Mouse (Mus musculus) adrenal gland, postnatal 36 days (tissue): Measurements from ENCODE around the gene Il17c. TPM values are rescaled to one million over a fixed set of nuclear protein-coding genes. Genes with fewer than 3 reads are reported as not detected.

Source experiments
- DNase-seq, 2 experiments: peaks; one replicate each; pipeline ENCODE4 v3.0.0; 2021; ENCODE audit warnings: mixed read lengths in 1 of 2
- long read RNA-seq, 2 experiments: library from polyadenylated mRNA; stranded (forward); transcript quantifications; one replicate each; pipeline ENCODE4 v2.0.0; 2021; ENCODE audit warnings: borderline sequencing depth in 2 of 2
- total RNA-seq, 2 experiments: library from RNA; stranded (reverse); gene quantifications; 2 replicates each; pipeline ENCODE4 v1.2.3; 2021

Gene Il17c
- not detected for total RNA-seq
- long read RNA-seq, experiment 1 = 0 reads
- long read RNA-seq, experiment 2 = 0 reads

DNA sequence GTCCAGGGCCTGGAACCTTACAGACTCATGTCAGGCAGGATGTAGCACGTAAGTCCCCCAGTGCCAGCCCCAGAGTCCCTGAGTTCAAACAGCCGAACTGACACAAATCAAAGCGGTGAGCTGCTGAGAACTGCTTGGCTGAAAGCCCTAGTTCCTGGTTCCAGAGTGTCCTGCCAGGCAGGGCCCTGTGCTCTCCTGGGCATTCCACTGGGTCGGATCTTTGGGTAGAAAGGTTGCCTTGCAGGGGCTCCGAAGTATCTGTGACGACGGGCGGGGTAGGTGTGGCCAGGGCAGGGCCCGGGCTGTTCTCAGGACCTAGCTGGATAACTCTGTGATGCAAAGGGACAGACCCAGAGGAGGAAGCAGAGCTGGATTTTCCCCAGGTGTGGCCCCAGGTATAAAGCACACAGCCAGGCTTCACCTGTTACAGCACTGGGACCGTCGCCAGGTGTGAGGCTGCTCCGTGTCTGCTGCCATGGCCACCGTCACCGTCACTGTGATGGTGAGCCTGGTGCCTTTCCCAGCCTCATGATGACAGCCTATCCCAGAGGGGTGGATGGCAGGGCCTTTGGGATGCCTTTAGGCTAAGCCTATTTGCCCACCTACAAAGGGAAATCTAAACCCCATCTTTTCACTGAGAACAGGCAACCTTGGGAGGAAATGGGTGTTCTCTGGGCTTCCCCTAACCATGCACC, at the start of gene Il17c:
Gene Il17c (plus strand): TSS at position 645 of the 695 bp plus-strand sequence.
- DNase-seq = no peak

DNA sequence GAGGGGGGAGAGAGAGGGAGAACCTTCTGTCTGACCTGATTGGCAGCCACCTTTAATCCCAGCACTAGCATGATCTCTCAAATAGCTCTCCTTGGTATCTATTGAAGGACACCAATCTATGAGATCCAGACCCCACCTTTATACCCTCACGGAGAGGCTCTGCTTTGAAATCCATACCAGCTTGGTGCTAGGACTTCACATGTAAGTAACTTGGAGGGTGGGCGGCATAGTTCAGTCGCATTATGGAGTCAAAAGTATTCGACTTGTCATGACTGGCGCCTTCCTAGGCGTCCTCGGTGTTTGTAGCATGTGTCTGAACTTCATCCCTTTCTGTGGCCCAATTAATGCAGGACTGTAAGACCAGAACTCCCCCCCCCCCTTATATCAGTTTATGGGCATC, 46.5 kb upstream of the Il17c start:
- DNase-seq = no peak

DNA sequence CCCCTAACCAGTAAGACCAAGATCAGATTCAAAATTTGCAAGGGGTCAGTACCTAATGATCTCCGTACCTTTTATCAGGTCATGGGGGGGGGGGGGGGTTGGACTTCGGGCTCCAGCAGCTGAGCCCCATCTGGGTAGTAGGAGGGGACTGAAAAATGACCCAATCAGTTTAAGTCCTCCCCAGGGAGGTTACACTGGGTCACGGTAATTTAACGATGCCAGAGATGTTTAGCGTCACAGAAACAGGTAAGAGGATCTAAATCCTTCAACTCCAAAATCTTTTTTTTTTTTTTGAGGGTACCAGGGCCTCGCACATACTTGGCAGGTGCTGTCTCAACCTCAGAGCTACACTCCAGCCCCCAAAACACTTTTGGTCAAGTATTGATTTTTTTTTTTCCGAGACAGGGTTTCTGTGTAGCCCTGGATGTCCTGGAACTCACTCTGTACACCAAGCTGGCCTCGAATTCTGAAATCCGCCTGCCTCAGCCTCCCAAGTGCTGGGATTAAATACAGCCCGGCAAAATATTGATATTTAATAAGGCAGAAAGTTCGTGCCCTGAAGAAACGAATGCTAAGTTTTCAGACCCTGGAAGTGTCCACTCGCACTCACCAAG, 46.0 kb upstream of the Il17c start:
- DNase-seq = no peak

DNA sequence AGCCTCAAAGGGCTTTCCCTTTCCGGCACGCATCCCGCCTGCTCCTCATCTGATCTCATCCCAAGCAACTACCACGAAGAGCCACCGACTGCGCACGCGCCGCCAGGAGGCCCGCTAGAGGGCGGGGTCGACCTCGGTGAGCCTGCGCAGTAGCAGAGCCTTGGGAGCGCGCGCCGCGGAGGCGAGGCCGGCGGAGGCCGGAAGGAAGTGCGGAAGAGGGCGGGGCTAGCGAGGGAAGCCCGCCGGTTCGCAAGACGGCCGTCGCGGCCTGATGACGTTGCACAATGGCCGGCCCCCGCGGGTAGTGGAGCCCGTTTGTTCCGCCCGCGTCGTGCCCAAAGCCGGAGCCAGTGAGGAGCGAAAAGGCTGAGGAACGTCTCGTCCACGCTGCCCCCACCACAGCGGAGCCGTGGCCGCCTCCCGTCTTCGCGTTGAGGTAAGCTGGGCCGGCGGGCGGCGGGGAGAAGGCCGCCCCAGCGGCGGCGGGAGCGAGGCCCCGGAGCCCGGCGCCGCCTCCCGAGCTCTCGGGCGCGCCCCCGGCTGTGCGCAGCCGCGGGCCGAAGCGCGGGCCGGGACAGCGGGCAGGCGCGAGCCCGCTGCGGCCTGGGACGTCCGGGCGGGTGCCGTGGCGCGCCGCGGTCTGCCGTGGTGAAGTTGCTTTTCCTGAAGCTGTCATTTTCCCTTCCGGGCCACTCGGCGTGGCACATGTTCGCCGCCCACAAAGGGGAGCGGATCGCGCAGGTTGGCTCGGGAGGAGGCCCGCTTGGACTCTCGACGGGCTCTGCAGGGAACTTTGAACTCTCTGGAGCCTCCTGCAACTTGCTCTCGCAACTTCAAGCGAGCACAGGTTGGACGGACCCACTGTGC, 45.2 kb upstream of the Il17c start, which contains the start of gene Zc3h18:
Gene Zc3h18 (plus strand): TSS at position 245 of the 867 bp plus-strand sequence.
- DNase-seq = peak; percentile 100

DNA sequence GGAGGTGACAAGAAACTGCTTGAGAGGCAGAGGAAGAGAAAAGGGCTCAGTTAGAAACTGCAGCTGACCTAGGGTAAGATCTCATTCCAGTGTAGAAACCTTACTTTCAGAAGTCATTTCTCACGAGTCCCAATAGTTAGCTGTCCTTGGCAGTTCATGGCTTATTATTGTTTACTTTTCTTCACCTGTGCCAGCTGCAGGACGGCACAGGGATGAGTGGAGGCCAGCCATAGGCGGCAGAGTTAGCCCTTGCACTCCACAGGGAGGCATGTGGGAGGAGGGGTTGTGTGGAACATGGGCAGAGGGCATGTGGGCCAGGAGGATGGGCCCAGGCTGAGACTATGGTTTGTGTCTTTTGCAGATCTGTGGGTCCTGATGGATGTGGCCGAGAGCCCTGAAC, 38.8 kb upstream of the Il17c start:
- no peak for DNase-seq

DNA sequence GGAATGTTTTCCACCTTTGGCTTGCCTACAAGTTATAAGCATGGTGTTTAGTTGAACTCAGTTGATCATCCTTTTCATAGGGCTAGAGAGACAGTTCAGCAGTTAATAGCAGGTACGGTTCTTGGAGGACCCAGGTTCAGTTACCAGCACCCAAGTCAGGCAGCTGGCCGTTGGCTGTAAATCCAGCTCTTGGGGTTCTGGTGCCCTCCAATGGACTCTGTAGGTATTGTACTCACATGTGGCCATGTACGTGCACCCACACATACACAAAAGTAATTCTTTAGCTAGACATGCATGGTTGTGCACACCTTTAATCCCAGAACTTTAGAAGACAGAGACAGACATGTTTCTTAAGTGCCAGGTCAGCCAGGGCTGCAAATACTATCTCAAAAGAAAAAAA, 32.5 kb upstream of the Il17c start:
- DNase-seq = no peak

DNA sequence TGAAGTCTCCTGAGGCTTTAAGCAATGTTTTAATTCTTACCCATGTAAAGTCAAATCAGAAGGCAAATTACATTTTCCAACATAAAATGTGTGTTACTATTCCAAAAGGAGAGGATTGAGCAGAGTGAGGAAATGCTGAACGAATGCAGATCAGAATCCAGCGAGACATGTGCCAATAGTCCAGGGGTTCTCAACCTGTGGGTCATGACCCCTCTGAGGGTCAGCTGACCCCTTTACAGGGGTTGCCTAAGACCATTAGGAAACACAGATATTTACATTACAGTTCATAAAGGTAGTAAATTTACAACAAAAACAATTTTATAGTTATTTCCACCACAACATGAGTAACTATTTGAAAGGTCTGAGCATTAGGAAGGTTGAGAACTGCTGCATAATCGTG, 31.1 kb upstream of the Il17c start:
- DNase-seq = no peak

DNA sequence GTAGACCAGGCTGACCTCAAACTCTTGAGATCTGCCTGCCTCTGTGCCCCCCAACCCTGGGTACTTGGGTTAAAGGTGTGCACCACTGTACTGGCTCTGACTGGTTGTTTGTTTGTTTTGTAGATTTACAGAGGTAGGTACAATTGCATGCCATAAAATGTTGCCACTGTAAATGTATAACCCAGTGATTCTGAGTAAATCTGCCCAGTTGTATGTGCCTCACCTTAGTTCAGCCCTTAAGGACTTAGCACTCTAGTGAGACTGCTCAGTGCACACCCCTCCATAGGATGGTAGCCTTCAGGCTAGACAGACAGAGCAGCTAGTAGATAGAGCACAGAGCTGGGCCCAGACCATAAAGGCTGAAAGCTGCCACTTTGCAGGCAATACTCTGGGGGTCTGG, 28.1 kb upstream of the Il17c start:
- no peak for DNase-seq

DNA sequence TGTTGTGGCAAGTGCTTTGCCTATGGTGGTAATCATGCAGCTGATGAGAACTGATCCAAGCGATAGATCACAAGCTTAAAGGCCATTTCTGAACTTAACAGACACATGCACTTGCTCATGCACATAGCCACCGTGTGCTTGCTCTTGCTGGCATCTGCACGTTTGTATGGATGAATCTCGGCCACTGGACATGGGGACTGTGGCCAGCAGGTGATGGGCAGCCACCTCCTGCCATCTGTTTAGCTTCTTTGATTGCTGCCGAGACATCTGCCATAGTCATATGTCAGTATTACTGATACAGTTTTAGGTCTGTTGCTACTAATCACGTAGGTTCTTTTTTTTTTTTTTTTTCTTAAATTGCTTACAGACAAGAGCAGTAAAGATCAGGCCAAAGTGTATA, 26.5 kb upstream of the Il17c start:
- DNase-seq = no peak

DNA sequence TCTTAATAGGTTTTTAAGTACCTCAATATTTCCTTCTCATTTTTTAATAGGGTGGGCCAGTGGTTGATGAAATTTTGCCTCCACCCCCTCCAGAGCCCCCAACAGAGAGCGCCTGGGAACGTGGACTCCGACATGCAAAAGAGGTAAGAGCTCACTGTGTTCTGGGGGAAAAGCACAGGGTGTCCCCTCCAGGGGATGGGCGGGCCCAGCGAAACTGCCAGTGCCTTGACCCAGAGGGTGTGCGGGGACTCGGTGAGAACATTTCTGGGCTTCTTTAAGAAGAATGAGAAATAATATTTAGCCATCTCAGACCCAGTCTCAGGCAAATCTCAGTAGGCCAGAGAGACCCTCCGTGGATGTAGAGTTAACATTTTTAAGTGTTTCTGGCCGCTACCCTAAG, 23.6 kb upstream of the Il17c start:
- DNase-seq = no peak

DNA sequence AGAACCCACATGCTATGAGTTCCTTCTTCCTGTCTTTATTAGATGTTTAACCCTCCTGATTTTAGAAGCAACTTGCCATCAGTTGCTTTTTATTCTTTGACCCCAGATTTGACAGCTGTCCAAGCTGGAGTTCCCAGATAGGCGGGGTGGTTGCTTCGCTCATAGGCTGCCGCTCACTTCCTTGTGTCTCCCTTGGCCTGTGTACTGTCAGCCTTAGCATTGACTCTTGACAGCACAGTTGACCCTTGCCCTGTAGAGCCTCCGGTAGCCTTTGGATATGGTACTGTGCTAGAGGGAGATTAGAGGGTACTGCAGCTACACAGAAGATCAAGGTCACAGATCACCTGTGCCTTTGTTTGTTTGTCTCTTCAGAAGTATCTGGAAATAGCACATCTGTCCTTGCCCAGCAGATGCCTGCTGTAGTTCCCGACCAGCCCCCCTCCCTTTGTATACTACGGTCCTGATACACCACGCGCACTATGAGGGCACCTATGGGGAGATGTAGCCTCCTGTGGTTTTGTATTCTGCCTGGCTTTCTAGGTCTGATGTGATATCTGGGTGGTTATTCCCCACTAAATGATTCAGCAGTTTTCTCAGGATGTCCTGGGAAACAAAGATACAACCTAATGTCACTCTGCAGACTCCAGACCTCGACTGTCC, 16.5 kb upstream of the Il17c start:
- DNase-seq = no peak

DNA sequence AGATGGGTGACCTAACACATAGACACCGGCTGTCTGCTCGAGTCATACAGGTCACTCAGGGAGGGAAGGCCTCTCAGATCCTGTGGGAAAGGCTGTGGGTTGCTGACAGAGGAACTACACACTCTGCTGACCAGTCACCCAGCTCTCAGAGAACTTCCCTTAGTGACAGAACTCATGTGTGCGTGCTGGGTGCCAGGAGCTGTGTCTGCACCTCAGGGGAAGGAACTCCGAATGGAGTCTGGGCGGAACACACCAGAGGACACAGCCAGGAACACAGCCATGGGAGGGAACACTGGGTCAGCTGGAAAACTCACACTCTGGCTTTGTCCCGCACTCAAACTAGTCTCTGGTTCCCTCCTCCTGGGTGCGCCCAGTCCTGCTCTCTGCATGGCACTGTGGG, 14.1 kb upstream of the Il17c start:
- no peak for DNase-seq

DNA sequence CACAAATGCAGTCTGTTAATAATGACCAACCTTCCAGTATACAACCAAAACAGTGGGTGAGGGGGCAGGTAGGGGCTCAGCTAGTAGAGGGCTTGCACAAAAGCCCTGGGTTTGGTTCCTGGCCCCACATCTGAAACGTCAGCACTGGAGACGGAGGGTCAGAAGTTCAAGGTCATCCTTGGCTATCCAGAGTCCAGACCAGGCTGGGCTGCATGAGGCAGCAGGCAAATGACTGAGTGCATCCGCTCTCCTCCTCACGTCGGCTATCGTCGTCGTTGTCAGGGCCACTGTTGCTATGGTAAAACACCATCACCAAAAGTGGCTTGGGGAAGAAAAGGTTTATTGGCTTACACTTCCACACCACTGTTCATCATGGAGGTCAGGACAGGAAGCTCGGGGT, 7.5 kb upstream of the Il17c start:
- DNase-seq = no peak

DNA sequence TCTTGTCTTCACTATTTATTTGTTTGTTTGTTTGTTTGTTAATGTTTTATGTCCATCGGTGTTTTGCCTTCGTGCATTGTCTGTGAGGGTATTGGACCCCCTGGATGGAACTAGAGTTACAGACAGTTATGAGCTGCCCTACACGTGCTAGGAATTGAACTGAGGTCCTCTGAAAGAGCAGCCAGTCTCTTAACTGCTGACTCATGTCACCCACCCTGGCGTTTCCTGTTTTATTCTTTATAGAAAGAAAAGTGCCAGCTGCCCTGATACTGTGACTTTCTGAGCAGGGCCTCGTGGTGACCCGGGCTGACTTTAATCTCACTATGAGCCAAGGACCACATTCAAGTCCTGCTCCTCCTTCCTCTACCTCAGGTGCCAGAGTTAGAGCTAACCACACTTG, 6.3 kb upstream of the Il17c start:
- no peak for DNase-seq

DNA sequence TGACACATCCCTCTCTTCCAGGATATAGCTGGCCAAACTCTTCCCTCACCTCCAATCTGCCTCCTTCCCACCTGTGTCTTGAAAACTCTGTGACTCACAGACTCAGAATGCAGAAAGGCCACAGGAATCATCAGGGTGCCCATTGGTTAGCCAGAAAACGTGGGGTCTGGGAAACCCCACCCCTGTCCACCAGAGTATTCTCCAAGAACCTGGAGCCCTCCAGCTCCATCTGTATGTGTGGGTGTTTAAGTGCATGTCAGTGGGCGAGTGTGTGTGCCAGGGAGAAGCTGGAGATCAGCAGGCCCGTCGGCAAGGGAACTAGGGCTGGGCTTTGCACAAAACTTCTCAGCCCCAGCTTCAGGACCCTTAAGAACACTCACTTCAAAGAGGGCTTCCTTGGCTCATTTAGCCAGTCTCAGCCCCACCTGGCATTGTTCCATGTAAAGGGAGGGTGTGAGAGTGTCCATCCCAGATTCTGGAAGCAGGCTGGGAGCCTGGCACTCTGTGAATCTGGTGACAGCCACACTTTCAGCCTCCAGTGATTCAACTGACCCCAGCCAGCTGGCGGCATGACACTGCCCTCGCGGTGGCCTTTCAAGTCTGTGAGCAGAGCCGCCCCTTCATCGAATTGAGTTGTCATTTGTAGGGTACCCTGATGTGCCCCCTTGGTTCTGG, 1.8 kb upstream of the Il17c start:
- DNase-seq = no peak

DNA sequence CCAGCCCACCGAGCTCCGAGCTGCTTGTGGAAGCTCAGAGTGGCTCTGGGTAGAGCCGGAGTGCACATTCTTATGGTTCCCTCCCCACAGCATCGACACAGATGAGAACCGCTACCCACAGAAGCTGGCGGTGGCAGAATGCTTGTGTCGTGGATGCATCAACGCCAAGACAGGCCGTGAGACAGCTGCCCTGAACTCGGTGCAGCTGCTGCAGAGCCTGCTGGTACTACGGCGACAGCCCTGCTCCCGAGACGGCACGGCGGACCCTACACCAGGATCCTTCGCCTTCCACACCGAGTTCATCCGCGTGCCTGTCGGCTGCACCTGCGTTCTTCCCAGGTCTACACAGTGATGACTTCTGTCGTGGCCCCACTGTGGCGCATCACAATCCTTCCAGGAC, 1.4 kb downstream of the Il17c start:
- no peak for DNase-seq

DNA sequence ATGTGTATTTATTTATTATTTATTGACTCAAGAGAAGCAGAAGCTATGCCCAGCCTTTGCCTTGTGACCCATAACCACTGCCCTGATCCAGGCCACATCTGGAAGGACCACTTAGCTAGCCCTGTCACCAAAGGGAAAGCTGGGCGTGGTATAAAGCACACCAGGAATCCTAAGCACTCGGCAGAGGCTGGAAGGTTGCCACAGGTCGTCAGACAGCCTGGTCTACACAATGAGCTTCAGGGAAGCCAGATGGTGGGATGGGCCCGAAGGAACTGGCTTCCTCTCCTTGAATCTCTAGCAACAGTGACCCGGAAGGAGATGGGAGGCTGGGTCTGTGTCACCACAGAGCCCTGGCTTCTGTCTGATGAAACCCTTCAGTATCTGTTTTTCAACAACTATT, 1.8 kb downstream of the Il17c start:
- DNase-seq = no peak

DNA sequence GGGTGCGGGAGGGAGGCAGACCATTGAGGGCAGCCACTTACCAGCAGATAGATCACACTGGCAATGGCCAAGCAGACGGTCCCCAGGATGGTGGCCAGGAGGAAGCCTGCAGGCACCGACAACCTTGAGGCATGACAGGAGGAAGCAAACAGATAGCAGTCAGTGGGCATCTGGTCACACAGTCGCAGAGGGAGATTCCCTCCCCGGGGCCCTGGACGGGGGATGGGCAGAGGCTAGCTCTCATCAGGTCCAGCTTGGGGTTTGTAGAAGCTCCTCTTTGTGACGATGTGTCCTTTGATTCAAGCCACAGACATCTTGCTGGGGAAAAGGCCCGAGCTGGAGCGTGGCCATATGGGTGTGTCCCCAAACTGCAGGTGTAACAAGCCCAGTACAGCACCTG, 4.3 kb downstream of the Il17c start:
- no peak for DNase-seq

DNA sequence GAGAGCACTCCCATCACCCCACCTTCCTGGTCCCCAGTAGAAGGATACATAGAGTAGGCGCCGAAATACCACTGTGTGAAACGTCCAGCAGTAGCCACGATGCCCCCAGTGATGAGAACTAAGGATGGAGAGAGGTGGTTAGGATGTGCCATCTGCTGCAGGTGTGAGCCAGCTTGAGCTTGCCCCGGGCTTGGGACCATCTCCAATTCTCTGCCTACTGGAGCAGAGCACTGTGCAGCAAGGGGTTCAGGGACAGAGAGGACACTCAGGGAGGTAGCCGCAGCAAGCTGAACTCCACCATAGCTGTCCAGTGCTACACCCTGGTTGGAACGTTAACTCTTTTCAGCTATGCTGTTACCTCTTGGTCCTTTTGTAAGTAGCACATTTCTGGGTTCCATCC, 5.8 kb downstream of the Il17c start:
- no peak for DNase-seq

DNA sequence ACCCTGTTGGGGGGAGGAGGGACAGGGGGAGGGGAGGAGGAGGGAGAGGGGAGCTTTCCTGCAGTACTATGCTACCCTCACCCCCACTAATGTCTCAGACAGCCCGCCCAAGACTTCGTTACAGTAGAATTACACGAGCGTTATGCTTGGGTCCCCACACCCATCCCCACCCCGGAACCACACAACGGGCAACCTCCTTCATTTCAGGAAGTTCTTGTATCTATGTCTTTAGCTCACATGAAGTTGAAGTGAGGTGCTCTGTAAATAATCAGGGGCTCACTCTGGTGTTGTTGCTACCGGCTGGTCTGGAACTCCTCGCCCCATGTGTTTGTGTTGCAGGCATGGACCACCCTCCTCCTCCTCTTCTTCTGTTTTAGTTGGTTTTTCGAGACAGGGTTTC, 6.3 kb downstream of the Il17c start:
- no peak for DNase-seq

DNA sequence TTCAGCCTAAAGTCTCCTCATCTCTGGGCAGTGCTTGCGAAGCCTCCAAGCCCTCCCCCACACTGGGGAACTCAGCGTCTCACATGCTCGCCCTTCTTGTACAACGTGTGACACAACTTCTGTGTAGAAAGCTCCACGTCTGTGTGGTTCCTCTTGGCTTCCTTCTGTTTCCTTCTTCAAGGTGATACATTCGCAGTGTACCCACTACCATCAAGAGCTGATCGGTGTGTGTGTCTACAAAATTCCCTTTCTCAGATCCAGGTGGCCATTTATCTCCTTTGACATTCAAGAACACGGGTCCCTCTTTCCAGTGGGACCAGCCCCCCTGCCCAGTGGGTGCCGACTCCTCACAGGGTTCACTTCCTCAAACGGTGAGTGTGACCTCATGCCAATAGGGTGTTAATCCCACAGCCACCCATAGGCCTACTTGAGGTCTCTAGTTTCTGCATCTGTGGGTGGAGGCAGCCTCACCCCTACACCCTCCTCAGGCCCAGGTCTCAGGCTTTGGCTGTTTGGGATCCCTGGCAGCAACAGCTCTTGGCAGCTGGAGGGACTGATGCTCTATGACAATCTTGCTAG, 8.3 kb downstream of the Il17c start:
- DNase-seq = no peak

DNA sequence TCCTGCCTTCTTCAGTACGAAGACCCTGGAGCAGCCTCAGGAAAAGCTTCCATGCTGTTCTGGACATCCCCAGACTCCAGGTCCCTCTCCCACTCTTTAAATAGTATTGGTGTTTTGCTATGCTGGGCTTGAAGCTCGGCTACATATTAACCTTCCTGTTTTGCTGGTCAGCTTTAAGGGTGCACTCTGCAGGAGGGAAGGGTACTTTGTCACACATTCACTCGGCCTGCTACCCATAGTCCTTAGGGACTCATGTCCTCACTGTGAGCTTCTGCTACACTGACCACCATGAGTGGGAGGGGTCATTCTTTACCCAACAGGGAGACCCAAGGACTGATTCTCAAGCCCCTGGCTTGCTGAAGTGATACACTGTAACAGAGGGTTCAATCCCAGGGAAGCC, 8.8 kb downstream of the Il17c start:
- DNase-seq = no peak
